Mouse (Mus musculus) G1E (cell line): ENCODE results near the gene Npc2. TPM values are rescaled to one million over a fixed set of nuclear protein-coding genes. Genes with fewer than 3 reads are reported as not detected.

ENCODE experiments used
- ATAC-seq: 2 replicates; pipeline ENCODE4 v1.8.0; 2016; ENCODE audit warnings: mild to moderate bottlenecking; ENCODE audit not compliant: insufficient number of reproducible peaks, poor library complexity, low FRiP score, severe bottlenecking; ENCODE audit errors: extremely low read depth
- DNase-seq: peaks from one replicate; pipeline ENCODE4 v3.0.0; 2012; ENCODE audit warnings: low spot score
- H3K27me3 ChIP-seq: 2 replicates; pipeline ENCODE4 v1.6.1; 2012; ENCODE audit warnings: mild to moderate bottlenecking, low read length, inconsistent platforms; ENCODE audit not compliant: insufficient read depth
- H3K36me3 ChIP-seq: replicated peaks from 2 replicates; pipeline ENCODE3; 2012; ENCODE audit warnings: mild to moderate bottlenecking, inconsistent platforms
- H3K4me1 ChIP-seq: 2 replicates; pipeline ENCODE4 v1.6.1; 2012; ENCODE audit warnings: low read depth, low read length, inconsistent platforms, mixed read lengths; ENCODE audit not compliant: insufficient read depth
- H3K4me3 ChIP-seq: 2 replicates; pipeline ENCODE4 v1.5.1; 2012; ENCODE audit warnings: low read depth, mild to moderate bottlenecking, inconsistent platforms, low read length, moderate library complexity, mixed read lengths
- H3K9me3 ChIP-seq: replicated peaks from 2 replicates; pipeline ENCODE4 v1.6.1; 2012; ENCODE audit warnings: inconsistent platforms
- CTCF ChIP-seq: IDR thresholded peaks from 2 replicates; pipeline ENCODE4 v1.5.1; 2012; ENCODE audit warnings: low read depth, low read length, inconsistent platforms, mixed read lengths
- GATA1 ChIP-seq: IDR thresholded peaks from 2 replicates; pipeline ENCODE4 v1.6.1; 2012; ENCODE audit warnings: borderline replicate concordance, low read length, inconsistent platforms, mixed read lengths
- GATA2 ChIP-seq: IDR thresholded peaks from 2 replicates; pipeline ENCODE4 v1.6.1; 2012; ENCODE audit warnings: low read depth, low read length, inconsistent platforms, borderline replicate concordance
- POLR2AphosphoS5 ChIP-seq: IDR thresholded peaks from 2 replicates; pipeline ENCODE4 v1.6.1; 2012; ENCODE audit warnings: low read depth, low read length, inconsistent platforms; ENCODE audit not compliant: insufficient replicate concordance
- TAL1 ChIP-seq: conservative IDR thresholded peaks from 2 replicates; pipeline ENCODE4 v1.6.1; 2012; ENCODE audit warnings: low read depth, low read length, inconsistent platforms, mixed read lengths
- polyA plus RNA-seq: library from polyadenylated mRNA; stranded (reverse); fragments of >175 nt; gene quantifications from 2 replicates; pipeline ENCODE4 v1.2.3, GENCODE M21; 2012
- total RNA-seq, 2 experiments: library from RNA; stranded (forward) in 1 of 2; stranded (reverse) in 1 of 2; fragments of 200-1000 nt in 1 of 2; fragments of >200 nt in 1 of 2; fragmentation: Nextera tagmentation in 1 of 2; gene quantifications; 2 replicates each; pipeline ENCODE4 v1.2.3; 2014 to 2017

Npc2 gene
- total and polyA plus RNA-seq, 3 experiments: 43.2 to 219 (median 110) TPM

DNA sequence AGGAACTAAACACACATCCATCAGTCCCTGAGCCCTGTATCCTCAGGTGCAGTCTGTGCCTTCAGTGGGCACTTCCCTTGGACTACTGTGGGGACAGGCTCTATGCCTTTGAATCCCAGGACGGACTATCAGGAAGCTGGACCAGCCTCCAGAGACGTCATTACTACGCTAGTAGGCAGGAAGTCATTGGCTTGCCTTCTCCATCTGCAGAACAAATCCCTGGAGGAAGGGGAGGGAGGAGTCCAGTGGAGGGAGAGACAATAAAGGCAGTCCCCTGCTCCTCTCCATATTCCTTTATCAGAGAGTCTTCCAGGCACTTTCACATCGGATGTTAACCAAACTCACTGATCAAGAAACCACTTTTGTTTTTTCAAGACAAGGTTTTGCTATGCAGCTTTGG is 38.6 kb upstream of the Npc2 start:
- DNase-seq: no peak
- no peak overlapping the region for H3K4me3 ChIP-seq
- peaks cover 64% of the 10 kb centered on the region for H3K27me3 ChIP-seq
- TF ChIP-seq CTCF (no peak), GATA1 (no peak), POLR2AphosphoS5 (no peak), GATA2 (no peak), TAL1 (no peak)
- no peaks in the 10 kb centered on the region for H3K4me1 ChIP-seq
- H3K36me3 ChIP-seq: no peaks in the 10 kb centered on the region
- H3K9me3 ChIP-seq: no peaks in the 10 kb centered on the region
- no peak for ATAC-seq

DNA sequence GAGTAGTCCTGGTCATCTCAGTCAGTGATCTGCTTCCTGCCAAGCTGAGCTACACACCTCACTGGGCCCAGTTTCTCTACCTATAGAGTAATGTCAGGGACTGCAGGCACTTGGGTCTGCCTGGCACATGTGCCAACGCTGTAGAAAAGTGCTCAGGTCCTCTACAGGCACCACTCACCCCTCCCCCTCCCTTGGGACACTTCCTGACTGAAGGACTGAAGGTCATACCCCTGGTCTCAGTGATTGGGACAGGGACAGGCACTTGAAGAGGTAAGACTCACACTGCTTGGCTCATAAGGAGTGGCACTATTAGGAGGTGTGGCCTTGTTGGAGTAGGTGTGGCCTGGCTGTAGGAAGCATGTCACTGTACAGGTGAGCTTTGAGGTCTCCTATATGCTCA is 37.9 kb upstream of the Npc2 start:
- no peak overlapping the region for H3K4me3 ChIP-seq
- H3K27me3 ChIP-seq: peaks cover 68% of the 10 kb centered on the region
- H3K4me1 ChIP-seq: no peaks in the 10 kb centered on the region
- H3K9me3 ChIP-seq: no peaks in the 10 kb centered on the region
- ATAC-seq: no peak
- no peak for DNase-seq
- H3K36me3 ChIP-seq: no peaks in the 10 kb centered on the region
- TF ChIP-seq GATA2 (no peak), GATA1 (no peak), CTCF (no peak), POLR2AphosphoS5 (no peak), TAL1 (no peak)

DNA sequence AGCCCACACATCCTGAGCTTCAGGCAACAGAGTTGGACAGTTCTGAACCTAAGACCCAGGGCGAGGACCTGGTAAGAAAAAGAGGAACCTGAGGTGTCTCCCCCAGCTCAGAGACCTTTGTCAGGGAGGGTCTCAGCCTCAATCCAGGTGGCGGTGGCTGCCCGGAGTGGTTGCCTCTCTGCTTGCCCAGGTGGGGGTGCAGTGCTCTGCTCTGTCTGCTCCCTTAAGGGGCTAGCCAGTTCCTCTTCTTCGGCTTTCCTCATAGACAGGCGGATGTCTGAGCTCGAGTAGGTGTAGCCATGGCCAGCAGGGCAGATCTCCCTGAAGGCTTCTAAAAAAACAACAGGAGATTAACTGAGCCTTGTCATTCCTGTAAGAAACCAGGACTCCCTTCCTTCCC is 36.1 kb upstream of the Npc2 start:
- no peaks in the 10 kb centered on the region for H3K9me3 ChIP-seq
- DNase-seq: no peak
- H3K27me3 ChIP-seq: peaks cover 67% of the 10 kb centered on the region
- no peaks in the 10 kb centered on the region for H3K36me3 ChIP-seq
- H3K4me1 ChIP-seq: no peaks in the 10 kb centered on the region
- ATAC-seq: no peak
- TF ChIP-seq GATA2 (no peak), TAL1 (no peak), GATA1 (no peak), CTCF (no peak), POLR2AphosphoS5 (no peak)
- no peak overlapping the region for H3K4me3 ChIP-seq

DNA sequence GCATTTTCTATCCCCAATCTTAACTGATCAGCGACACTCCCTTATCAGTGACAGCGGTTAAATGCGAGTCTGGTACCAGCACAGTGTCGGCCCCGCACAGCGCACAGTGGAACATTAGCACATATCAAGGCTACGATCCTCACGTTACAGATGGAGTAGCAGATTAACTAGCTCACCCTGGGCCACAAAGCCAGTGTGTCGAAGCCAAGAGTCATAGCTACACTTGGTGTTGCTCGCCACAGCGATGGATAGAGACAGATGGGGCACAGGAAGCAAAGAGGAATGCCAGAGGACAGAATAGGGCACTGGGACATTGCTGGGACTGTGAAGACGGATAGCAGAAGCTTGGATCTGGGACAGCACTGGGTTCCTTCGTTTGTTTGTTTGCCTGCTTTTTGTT is 34.4 kb upstream of the Npc2 start:
- no peak overlapping the region for H3K4me3 ChIP-seq
- ATAC-seq: no peak; the same call in 1 of the 2 replicates
- H3K27me3 ChIP-seq: peaks cover 63% of the 10 kb centered on the region
- DNase-seq: no peak
- no peaks in the 10 kb centered on the region for H3K9me3 ChIP-seq
- H3K36me3 ChIP-seq: no peaks in the 10 kb centered on the region
- no peak for TF ChIP-seq GATA1
- no peak for TF ChIP-seq TAL1
- H3K4me1 ChIP-seq: no peaks in the 10 kb centered on the region

DNA sequence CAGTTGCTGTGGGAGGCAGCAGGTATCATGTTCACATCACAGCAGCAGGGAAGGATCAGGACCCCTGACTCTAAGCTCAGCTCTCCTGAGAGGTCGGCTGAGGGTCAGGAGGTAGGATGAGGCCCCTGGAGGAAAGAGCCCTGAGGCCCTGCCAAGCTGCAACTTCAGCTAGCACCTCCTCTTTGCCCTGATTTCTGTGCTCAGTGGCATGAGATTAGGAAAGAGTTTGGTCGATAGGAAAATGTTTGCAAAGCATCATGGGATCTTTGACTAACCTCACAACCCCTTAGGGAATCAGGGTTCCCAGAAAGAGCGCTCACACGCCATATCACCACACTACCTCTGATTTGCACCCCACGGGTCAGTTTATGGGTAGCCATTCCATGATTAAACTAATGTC is 33.8 kb upstream of the Npc2 start:
- ATAC-seq (no peak), DNase-seq (no peak)
- Histone ChIP-seq H3K36me3 (no peaks in the 10 kb centered on the region), H3K27me3 (peaks cover 66% of the 10 kb centered on the region), H3K4me1 (no peaks in the 10 kb centered on the region), H3K9me3 (no peaks in the 10 kb centered on the region), H3K4me3 (no peak overlapping the region)
- TF ChIP-seq GATA1 (no peak), TAL1 (no peak)

DNA sequence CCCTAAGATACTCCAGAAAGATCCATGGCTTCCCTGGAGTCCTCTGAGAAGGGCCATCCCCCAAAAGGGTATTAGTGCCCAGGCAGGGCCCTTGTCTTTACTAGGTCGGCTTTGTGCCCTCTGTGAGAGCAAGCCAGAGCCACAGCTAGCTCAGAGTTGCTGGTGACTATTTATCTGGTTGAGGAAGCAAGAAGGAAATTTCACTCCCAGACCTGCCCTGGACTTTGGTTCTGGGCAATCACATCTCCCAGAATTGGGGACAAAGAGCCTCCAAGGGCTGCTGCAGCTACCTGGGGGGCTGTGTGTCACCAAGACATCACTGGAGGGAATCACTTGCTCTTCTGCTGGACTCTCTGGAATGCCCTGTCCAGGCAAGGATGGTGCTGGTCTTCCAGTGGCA is 33.1 kb upstream of the Npc2 start:
- Histone ChIP-seq H3K27me3 (peaks cover 68% of the 10 kb centered on the region), H3K4me1 (no peaks in the 10 kb centered on the region), H3K36me3 (no peaks in the 10 kb centered on the region), H3K9me3 (no peaks in the 10 kb centered on the region), H3K4me3 (no peak overlapping the region)
- no peak for DNase-seq
- ATAC-seq: no peak
- TF ChIP-seq GATA2 (no peak), GATA1 (no peak), CTCF (no peak), TAL1 (no peak), POLR2AphosphoS5 (no peak)

DNA sequence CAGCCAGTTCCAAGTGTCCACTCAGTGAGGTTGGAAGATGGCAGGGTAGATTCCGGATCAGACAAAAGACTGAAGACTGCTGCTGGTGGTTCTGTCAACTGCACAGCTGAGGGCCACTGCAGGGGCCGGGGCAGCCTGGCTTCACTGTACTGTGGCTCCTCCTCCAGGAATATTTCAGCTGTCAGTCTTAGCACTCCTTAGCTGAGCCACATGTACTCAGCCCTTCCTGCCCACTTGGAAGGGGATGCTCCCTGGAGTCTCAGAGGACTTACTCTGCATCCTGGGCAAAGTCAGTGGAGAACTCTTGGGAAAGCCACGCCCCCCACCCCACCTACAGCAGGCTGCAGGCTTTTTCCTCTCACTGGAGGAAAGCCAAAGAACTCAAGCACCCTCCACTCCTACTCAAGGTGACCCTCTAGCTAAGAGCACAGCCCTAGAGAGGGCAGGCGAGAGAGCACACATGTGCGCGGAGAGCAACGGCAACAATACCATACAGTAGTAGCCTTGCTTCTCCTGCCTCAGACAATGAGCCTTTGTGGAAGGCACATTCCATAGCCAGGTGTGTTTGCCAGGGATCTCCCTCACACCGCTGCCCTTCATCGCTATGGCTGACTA is 32.4 kb upstream of the Npc2 start:
- ATAC-seq (no peak), DNase-seq (no peak)
- H3K4me3 ChIP-seq: no peak overlapping the region
- no peaks in the 10 kb centered on the region for H3K9me3 ChIP-seq
- TF ChIP-seq CTCF (no peak), GATA1 (no peak), POLR2AphosphoS5 (no peak), TAL1 (no peak), GATA2 (no peak)
- H3K36me3 ChIP-seq: no peaks in the 10 kb centered on the region
- no peaks in the 10 kb centered on the region for H3K4me1 ChIP-seq
- peaks cover 69% of the 10 kb centered on the region for H3K27me3 ChIP-seq

DNA sequence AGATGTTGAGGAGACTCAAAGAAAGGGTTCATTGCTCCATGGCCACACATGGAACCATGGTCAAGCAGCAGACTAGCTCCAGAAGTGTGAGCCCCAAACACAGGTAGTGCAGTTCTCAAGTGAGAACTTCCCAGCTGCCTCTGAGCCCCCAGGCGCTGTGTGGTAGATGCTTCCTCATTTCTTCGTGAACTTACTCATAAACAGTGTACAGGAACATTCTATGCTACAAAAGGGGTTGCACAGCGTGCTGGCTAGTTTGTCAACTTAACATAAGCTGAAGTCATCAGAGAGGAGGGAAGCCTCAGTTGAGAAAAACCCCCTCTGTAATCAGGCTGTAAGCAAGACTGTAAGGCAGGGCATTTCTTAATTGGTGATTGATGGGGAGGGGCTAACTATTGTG is 29.7 kb upstream of the Npc2 start:
- no peaks in the 10 kb centered on the region for H3K4me1 ChIP-seq
- H3K4me3 ChIP-seq: no peak overlapping the region
- H3K9me3 ChIP-seq: no peaks in the 10 kb centered on the region
- ATAC-seq: no peak
- TF ChIP-seq TAL1: no peak
- TF ChIP-seq GATA2: no peak
- TF ChIP-seq POLR2AphosphoS5: no peak
- TF ChIP-seq GATA1: no peak
- no peak for TF ChIP-seq CTCF
- DNase-seq: no peak
- H3K36me3 ChIP-seq: no peaks in the 10 kb centered on the region
- H3K27me3 ChIP-seq: peaks cover 69% of the 10 kb centered on the region
